Mouse (Mus musculus) olfactory bulb, adult 2 months (tissue): ENCODE results near the gene Sparc.
A peak's percentile ranks its signal among the peaks of the same experiment; 100 is the strongest.

Source experiments
- CTCF ChIP-seq: fragments of 200-500 bp; IDR thresholded peaks from 2 replicates; pipeline ENCODE4 v1.5.1; 2012; ENCODE audit warnings: low read depth, mild to moderate bottlenecking, low read length, moderate library complexity; ENCODE audit not compliant: insufficient read depth
- POLR2A ChIP-seq: fragments of 200-500 bp; IDR thresholded peaks from 2 replicates; pipeline ENCODE4 v1.6.1; 2012; ENCODE audit warnings: mild to moderate bottlenecking, low read depth, low read length, moderate library complexity; ENCODE audit not compliant: insufficient read depth

DNA sequence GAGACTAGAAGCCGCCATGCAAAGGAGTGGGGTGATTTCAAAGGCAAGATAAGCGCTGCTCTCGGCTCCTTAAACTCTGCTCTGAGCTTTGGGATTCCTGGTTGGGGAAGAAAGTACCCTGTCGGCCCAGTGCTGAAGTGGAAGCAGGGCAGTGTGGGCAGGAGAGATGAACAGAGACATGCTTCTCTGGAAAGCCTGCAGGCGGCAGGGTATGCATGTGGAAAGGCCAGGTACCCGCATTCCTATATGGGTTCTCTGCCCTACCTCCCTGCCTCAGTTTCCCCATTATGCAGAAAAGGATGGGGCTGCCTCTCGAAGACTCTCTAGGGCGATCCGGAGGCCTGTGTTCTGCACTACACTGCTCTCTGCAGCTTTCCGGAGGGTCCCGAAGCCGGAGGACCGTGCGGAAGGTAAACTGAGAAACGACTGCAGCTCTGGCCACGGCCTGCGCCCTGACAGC, 37.6 kb upstream of the Sparc start:
- TF ChIP-seq CTCF (0 out of 2 replicates have a peak, but pooled peaks have one; percentile 10), POLR2A (no peak)
